Mouse (Mus musculus) liver, embryonic 14.5 days (tissue): ENCODE data around the gene Vav3. TPM values are rescaled to one million over a fixed set of nuclear protein-coding genes. Genes with fewer than 3 reads are reported as not detected.

Experiments used
- ATAC-seq: fragments of 200-750 bp; cut with Nextera tagmentation; 2 replicates; pipeline ENCODE4 v1.8.0; 2017; ENCODE audit warnings: moderate number of reproducible peaks, mild to moderate bottlenecking, moderate library complexity; ENCODE audit not compliant: insufficient read depth
- DNase-seq, 3 experiments: peaks; one replicate each; pipeline ENCODE4 v3.0.0-alpha.2; 2012 to 2013; ENCODE audit warnings: low read depth in 3 of 3, low spot score in 3 of 3
- H3K27ac ChIP-seq: fragments of 300-500 bp; sonication (generic); 2 replicates; pipeline ENCODE4 v1.5.1; 2014; ENCODE audit warnings: moderate library complexity, mild to moderate bottlenecking, control low read depth, inconsistent platforms
- H3K27me3 ChIP-seq: fragments of 300-500 bp; sonication (generic); 2 replicates; pipeline ENCODE4 v1.6.1; 2014; ENCODE audit warnings: mild to moderate bottlenecking, low read length, moderate library complexity; ENCODE audit not compliant: control insufficient read depth, insufficient read depth
- H3K36me3 ChIP-seq: fragments of 300-500 bp; sonication (generic); replicated peaks from 2 replicates; pipeline ENCODE4 v1.6.1; 2014; ENCODE audit warnings: low read depth; ENCODE audit not compliant: control insufficient read depth, insufficient read depth
- H3K4me1 ChIP-seq, 2 experiments: fragments of 200-500 bp in 1 of 2; fragments of 300-500 bp in 1 of 2; sonication (generic) in 1 of 2; replicated peaks; 2 replicates each; pipeline ENCODE4 v1.6.1; 2012 to 2014; ENCODE audit warnings: antibody characterized with exemption in 1 of 2, inconsistent platforms in 1 of 2, low read length in 1 of 2; ENCODE audit not compliant: control insufficient read depth in 2 of 2, insufficient read depth in 2 of 2
- H3K4me2 ChIP-seq: fragments of 300-500 bp; sonication (generic); 2 replicates; pipeline ENCODE4 v1.6.1; 2014; ENCODE audit warnings: low read depth, mild to moderate bottlenecking, control low read depth, moderate library complexity
- H3K4me3 ChIP-seq, 2 experiments: fragments of 200-500 bp in 1 of 2; fragments of 300-500 bp in 1 of 2; sonication (generic) in 1 of 2; 2 replicates each; pipeline ENCODE4 v1.5.1; 2012 to 2014; ENCODE audit warnings: low read depth in 2 of 2, low read length in 2 of 2, mild to moderate bottlenecking in 2 of 2, control low read depth in 1 of 2, inconsistent platforms in 1 of 2, moderate library complexity in 1 of 2; ENCODE audit not compliant: insufficient read depth in 1 of 2
- H3K9ac ChIP-seq: fragments of 300-500 bp; sonication (generic); replicated peaks from 2 replicates; pipeline ENCODE4 v1.6.1; 2014; ENCODE audit warnings: mild to moderate bottlenecking, control low read depth, moderate library complexity
- H3K9me3 ChIP-seq: fragments of 300-500 bp; sonication (generic); 2 replicates; pipeline ENCODE4 v1.6.1; 2016; ENCODE audit warnings: low read length, mixed read lengths; ENCODE audit not compliant: control insufficient read depth
- CTCF ChIP-seq: IDR thresholded peaks from 2 replicates; pipeline ENCODE4 v1.5.1; 2016; ENCODE audit warnings: antibody characterized with exemption, low read depth, control low read depth
- EP300 ChIP-seq: IDR thresholded peaks from 2 replicates; pipeline ENCODE4 v1.6.1; 2016; ENCODE audit warnings: antibody characterized with exemption, low read depth
- WGBS: fragments of 180-500 bp; shearing (Covaris S2); extraction: QIAGEN DNeasy Blood & Tissue Kit; methylation state at CpG from one replicate; pipeline ENCODE4 v1.1.7; 2014; ENCODE audit not compliant: insufficient replicate concordance; 5-methylcytosine and 5-hydroxymethylcytosine counted together
- polyA plus RNA-seq, 2 experiments: library from polyadenylated mRNA; depleted of rRNA in 1 of 2; stranded (reverse) in 1 of 2; unstranded in 1 of 2; fragments of >200 nt; fragmentation: Nextera tagmentation in 1 of 2; extraction: Ambion mirVana in 1 of 2; gene quantifications; 2 replicates each; pipeline versions ENCODE4 v1.2.1 to v1.2.3; 2012 to 2014

Vav3 gene
- polyA plus RNA-seq, 2 experiments = 1.2 to 2.8 TPM

GRCm38 (mm10) chr3:109322225-109322624 lies 18.2 kb upstream of the Vav3 start:
- DNase-seq = no peak
- H3K4me3 ChIP-seq = no peak overlapping the region
- H3K9me3 ChIP-seq = no peaks in the 10 kb centered on the region
- ATAC-seq = no peak
- no peaks in the 10 kb centered on the region for H3K27me3 ChIP-seq
- no peaks in the 10 kb centered on the region; a peak in 1 of 4 replicates for H3K4me1 ChIP-seq
- H3K27ac ChIP-seq = no peak overlapping the region
- TF ChIP-seq EP300 (no peak), CTCF (no peak)
- H3K36me3 ChIP-seq = no peaks in the 10 kb centered on the region
- no peak overlapping the region for H3K9ac ChIP-seq
- H3K4me2 ChIP-seq = no peak overlapping the region

- Histone ChIP-seq H3K4me3 (no peak overlapping the region), H3K9me3 (no peaks in the 10 kb centered on the region), H3K27me3 (no peaks in the 10 kb centered on the region), H3K4me1 (no peaks in the 10 kb centered on the region; a peak in 1 of 4 replicates), H3K9ac (no peak overlapping the region), H3K36me3 (no peaks in the 10 kb centered on the region), H3K4me2 (no peak overlapping the region), H3K27ac (no peak overlapping the region)
- TF ChIP-seq CTCF (no peak), EP300 (no peak)
- DNase-seq (no peak), ATAC-seq (no peak)
- 26% methylated on average over 7 of the region's 7 CpGs for WGBS
Observed at GRCm38 (mm10) chr3:109323447-109324300, 16.8 kb upstream of the Vav3 start.

- Histone ChIP-seq H3K27ac (no peak overlapping the region), H3K4me2 (no peak overlapping the region), H3K27me3 (no peaks in the 10 kb centered on the region), H3K4me1 (no peaks in the 10 kb centered on the region; a peak in 1 of 4 replicates), H3K9me3 (no peaks in the 10 kb centered on the region), H3K36me3 (no peaks in the 10 kb centered on the region), H3K4me3 (no peak overlapping the region), H3K9ac (no peak overlapping the region)
- no peak for TF ChIP-seq CTCF
- TF ChIP-seq EP300 = no peak
- DNase-seq = no peak
- no peak for ATAC-seq
- WGBS = 46% methylated on average over 3 of the region's 3 CpGs
Observed at GRCm38 (mm10) chr3:109327128-109327527, 13.3 kb upstream of the Vav3 start.

DNA sequence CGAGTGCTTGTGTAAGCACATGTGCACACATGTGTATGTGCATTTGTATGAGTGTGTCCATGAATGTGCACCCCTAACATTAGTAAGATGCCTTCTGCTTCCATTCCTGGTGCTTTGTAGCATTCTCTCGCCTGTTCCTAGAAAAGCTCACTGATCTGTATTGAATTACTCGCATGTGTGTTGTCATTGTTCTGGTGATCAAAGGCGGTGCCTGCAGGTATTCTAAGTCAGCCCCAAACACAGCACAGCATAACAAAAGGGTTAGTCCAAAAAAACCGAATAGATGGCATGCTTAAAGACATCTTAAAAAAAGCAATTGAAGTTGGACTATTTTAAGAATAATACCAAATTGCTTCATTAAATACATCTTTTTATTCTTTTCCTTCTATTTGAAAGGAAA lies 7.7 kb upstream of the Vav3 start:
- Histone ChIP-seq H3K9me3 (no peaks in the 10 kb centered on the region), H3K4me3 (no peak overlapping the region), H3K4me2 (no peak overlapping the region), H3K9ac (no peak overlapping the region), H3K27ac (no peak overlapping the region), H3K36me3 (no peaks in the 10 kb centered on the region), H3K4me1 (no peaks in the 10 kb centered on the region), H3K27me3 (no peaks in the 10 kb centered on the region; the same call in 1 of the 2 replicates)
- no peak for ATAC-seq
- TF ChIP-seq CTCF (no peak), EP300 (no peak)
- 60% methylated on average over 5 of the region's 5 CpGs for WGBS
- no peak for DNase-seq

GRCm38 (mm10) chr3:109335470-109335869 lies 5.0 kb upstream of the Vav3 start:
- Histone ChIP-seq H3K4me3 (no peak overlapping the region), H3K9ac (no peak overlapping the region), H3K36me3 (no peaks in the 10 kb centered on the region), H3K4me1 (peaks cover 0 to 3% of the 10 kb centered on the region in 2 experiments; a peak in 1 of 4 replicates), H3K27me3 (peaks cover 8% of the 10 kb centered on the region), H3K27ac (no peak overlapping the region), H3K4me2 (no peak overlapping the region), H3K9me3 (no peaks in the 10 kb centered on the region)
- DNase-seq (no peak), ATAC-seq (no peak)
- WGBS = 21% methylated on average over 1 of the region's 1 CpGs
- TF ChIP-seq CTCF (no peak), EP300 (no peak)
